Mouse (Mus musculus): ENCODE results near the gene Cdc42ep4.

DNA sequence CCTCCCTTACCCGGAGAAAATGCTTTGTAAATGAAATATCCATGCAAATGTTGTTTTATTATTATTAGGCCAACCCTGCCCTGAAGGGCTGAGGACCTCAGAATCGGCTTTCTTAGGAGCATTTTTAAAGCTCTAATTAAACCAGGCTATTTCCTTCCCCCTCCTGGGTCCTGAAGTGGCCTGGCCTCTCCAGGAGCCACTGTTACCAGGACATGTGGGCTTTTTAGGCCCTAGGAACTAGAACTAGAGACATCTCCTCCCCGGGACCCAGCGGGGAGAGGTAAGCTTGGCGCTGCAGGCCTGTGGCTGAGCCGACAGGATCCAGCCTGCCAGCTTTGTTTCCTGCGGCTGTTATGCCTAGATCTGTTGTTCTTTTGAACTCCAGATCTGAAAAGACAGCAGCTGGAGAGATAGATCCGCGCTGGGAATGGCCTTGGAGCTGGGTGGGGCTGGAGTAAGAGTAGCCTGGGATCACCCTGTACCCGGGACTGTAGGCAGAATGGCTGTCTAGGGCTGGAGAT lies 41.4 kb downstream of the Cdc42ep4 start:
- no peak for TF ChIP-seq CTCF (IDR thresholded peaks at IDR 0.05; ENCODE audit: low read depth, low read length)
- peak; percentile 53 for TF ChIP-seq POLR2A (IDR thresholded peaks at IDR 0.05; ENCODE audit: insufficient read depth, low read length)

Measured in ES-Bruce4 (cell line).